Mouse (Mus musculus): ENCODE measurements around the gene Dnaja1.

Gene Dnaja1

DNA sequence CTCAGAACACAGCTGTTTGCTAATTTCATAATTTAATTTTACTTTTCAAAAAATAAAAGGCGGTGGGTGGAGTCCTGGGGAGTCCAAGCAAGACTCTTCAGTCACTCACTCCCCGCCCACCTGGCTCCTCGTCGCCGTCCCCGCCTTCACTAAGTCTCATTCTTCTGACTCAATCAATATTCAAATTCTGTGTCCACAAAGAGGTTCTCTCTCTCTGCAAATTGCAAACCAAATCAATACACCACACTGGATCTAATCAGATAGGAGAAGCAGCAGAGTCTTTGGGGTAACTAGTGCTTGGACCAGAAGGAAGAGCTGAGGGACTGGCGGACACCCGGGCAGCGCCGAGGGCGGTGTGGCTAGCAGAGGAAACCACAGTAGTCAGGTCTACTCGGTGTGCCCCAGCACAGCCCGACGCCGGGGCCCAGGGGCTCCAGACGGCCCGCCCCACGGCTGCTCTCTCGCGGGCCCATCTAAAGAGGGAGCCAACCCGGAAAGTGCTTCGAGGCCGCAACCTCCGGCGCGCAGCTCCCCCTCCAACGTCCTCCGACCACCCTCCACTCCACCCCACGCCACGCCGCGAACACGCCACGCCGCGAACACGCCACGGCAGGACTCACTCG, 35.3 kb downstream of the Dnaja1 start:
- DNase-seq = no peak

DNA sequence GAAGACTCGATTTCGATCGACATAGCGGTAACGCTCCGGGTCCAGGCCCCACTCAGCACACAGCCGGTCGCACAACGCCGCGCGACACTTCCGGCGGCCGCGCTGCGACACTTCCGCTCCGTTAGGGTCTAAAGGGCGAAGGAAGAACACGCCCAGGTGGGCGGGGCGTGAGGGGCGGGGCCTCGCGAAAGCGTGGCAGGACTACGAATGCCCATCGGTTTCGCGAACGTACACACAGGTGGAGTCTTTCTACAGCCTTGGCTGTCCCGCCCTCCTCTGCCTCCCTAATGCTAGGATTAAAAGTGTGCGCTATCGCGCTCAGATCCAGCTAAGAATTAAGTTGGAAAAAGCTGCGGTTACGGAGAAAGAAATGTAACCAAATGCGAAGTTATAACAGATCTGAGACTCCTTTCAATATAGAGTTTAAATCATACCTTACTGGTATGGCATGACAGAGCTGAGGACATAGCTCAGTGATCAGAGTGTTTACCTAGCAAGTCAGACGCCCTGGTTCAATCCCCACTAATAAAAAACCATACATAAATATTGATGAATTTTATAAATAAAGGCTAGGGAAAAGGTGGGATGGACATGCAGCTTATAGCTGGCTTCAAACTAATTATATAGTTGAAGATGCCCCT, 36.0 kb downstream of the Dnaja1 start, which contains the start of gene Smu1:
TSS of gene Smu1 (minus strand) at position 144 of the 641 bp plus-strand sequence.
- DNase-seq = peak; percentile 98

DNA sequence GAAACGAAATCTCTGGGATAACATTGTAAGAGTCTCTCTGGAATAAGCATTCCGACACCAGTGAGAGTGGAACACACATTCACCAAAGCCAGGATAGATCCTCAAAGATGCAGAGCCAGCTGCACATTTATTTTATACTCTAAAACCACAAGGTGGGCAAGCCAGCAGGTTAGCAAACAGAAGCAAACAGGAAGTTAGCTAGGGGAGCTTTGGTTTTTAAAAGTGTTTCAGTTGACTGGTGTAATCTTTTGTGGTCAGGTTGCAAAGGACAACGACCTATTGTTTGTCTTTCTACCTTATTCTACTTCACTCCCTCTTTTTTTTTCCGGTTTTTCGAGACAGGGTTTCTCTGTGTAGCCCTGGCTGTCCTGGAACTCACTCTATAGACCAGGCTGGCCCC, 37.9 kb downstream of the Dnaja1 start:
- DNase-seq = no peak

DNA sequence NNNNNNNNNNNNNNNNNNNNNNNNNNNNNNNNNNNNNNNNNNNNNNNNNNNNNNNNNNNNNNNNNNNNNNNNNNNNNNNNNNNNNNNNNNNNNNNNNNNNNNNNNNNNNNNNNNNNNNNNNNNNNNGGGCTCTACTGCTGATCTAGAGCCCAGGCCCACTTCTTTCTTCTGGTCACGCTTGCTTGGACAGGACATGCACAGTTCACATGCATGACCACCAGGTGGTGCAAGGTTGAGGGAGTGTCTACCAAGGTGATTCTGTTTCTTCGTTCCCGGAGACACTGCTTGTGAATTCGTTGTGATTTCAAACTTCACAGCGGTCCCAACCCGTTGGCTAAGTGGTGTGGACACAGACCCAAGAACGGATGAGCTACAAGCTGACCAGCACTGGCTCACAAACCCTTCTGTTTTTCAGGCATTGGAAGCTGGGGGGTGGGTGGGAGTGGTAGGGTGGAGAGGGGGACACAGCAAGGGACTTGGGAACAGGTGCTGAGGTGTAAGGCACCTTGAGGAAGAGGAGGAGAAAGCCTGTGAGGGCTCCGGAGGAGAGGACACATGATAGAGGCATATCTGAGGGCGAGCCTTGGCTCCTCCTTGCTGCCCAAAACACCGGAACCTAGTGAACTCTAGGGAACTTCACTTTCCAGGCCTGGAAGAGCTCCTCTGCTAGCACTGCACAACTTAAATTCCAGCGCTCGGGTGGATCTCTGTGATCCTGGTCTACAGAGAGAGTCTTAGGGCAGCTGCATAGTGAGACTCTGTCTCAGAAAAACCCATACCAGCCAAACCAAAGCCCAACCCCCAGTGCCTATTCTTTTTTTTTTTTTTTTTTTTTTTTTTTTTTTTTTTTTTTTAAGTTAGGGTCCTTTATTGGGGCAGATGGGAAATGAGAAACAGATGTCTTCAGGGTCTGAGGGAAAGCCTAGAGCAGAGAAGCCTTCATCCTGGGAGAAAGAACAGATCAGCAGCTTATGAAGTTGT, 52.6 kb downstream of the Dnaja1 start:
- DNase-seq = peak; percentile 85

DNA sequence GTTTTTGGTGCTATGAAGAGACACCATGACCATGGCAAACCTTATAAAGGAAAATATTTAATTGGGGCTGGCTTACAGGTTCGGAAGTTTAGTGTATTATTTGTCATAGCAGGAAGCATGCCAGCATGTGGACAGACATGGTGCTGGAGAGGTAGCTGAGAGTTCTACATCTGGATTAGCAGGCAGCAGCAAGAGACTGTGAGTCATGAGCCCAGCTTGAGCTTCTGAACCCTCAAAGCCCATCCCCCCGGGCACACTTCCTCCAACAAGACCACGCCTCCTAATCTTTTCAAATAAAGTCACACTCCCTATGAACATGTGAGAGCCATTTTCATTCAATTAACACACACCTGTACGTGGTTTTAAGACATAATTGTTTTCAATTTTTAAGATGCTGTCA, 54.5 kb downstream of the Dnaja1 start:
- no peak for DNase-seq

DNA sequence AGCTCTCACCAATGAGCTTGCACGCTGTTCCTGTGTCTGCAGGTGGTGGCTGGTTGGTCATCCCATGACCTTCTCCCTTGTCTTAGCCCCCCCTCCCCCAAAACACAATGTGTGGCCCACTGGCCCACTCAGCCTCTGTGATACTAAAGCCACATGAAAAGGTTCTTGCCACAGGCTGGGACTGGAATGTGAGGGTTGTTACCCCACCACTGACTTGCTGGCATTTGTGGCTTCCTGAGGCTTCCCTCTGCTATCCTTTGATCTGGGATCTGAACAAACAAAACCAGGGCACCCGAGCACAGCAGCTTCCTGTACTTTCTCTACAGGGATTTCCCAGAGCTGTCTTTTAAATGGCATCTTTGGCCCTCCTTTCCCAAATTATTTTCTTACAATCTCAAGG, 55.2 kb downstream of the Dnaja1 start:
- DNase-seq = no peak

DNA sequence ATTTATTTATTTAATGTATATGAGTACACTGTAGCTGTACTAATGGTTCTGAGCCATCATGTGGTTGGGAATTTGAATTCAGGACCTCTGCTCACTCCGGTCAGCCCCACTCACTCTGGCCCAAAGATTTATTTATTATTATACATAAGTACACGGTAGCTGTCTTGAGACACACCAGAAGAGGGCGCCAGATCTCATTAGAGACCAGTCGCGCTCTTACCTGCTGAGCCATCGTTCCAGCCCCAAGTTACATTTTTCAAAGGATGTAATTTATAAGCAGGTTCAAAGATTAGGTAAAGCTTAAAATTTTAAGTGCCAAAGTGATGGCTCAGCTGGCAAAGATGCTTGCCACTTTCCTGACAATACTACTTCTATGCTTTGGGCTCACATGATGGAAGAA, 56.7 kb downstream of the Dnaja1 start:
- DNase-seq = no peak

DNA sequence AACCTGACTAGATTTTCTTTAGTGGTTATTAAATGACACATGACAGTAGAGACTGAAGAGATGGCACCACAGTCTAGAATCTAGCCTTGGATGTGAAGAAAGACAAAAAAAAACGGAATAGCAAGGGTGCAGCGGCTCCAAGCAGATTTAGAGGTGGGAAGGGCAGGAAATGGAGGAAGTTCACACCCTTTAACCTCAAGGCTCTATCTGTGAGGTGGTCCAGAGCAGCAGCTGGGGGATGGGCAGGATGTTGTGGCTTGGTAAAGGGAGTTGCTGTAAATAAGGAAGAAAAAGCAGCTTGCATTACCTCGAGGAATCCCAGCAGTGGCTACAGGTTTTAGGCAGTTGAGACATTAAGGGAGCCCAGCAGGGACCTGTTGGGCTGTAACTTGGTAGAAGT, 59.2 kb downstream of the Dnaja1 start:
- DNase-seq = no peak

DNA sequence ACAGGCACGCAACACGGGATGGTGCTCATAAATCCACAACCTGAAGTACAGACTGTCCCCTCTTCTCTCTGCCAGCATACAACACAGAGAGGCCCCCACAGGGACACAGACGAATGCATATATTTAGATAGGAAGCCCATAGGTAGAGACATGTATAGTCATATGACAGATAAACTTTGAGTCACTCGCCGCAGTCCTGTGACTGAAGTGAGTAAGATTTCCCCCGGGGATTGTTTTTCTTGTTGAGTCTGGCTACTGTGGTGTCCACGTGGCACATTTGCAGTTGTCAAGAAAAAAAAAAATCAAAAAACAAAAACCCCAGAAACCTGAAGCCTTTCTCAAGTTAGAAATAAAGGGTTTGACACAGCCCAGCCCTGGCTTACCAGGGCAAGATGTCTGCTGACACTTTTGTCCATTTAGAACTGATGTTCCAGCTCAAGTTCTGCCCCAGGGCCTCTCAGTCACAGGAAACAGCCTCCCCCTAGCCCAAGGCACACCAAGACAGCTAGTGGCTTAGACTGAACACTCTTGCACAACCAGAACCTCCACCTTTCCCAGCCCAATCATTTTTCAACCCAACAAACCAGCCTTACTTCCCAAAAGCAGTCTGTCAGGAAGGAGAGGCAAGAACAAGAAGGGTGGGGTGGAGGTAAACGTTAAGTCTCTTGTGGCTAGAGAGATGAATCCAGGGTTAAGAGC, 60.0 kb downstream of the Dnaja1 start:
- DNase-seq = no peak

DNA sequence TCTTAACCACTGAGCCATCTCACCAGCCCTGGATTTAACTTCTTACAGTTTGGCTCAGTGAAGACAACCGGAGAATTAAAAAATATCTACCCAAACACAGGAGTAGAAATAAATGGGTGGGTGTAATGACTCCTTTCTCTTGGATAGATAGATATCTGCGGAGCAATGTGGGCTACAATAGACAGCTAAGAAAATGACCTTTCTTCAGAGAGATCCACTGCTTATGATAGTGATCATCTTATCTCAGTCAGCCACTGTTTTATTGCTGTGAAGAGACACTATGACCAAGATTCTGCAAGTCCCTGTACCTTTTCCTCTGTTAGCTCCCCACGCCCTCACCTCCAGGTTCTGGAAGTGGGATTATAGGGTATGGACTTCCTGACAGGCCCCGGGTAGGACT, 61.1 kb downstream of the Dnaja1 start:
- DNase-seq = no peak

DNA sequence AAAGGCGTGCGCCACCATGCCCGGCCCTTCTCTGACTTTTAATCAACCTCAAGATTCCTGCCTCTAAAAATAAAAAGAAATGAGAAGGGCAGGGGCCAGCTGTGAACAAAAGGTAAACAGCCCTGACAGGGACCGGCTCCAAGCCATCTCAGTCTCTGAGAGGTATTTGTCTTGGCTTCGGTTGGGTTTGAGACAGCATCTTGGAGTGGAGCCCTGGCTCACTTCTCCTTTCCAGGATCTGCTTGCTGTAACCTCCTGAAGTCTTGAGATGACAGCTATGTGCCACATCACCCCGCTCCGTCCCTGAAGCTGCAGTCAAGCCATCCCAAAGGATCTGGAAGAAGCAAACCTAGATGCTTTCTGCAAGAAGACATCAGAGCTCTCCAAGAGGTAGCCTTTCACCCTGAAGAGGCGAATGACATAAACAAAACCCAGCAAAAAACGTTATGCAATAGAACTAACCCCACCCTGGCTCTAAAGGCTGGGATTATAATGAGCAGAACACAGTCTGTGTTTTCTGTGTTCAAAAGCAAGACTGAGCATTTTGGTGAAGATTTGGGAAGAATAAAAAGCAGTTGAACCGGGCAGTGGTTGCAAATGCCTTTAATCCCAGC, 62.7 kb downstream of the Dnaja1 start:
- DNase-seq = no peak

DNA sequence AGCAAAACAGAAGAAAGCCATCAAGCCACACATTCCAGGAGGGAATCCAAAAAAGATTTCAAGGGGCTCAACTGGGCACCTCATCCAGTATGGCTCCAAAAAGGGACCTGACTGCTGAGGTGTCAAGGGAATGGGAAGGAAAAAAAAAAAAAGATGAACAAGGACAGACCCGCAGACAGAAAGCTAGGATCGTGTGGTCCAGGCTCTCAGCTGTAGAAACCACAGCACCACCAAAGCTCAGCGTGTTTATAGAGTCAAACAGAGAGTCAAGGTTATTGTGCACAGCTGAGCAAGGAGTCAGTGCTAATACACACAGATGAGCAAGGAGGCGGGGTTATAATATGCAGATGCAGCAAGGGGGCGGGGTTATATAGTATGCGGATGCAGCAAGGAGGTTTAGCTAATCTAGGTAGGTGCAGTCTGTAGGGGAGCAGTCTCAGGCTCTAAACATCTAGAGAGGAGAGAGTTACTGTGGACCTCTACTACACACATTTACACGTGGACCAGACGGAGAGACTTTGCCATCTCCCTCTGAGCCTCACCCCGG, 63.7 kb downstream of the Dnaja1 start:
- DNase-seq = no peak

DNA sequence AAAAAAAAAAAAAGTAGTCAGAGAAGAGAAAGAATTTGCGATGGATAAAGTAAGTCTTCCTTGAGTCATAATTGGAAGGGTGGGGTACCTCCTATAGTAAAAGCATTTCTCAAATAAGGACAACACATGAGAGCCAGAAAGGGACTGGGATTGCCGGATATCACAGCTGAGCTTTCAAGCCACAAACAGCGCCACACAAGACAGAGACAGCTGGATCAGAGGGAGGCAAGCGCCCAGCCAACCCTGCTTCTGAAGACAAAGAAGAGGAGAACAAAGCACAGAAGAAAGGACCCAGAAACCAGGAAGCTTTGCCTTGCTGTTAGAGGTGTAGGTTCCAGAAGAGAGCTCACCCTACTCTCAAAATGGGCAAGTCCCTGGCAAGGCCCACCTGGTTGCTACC, 64.6 kb downstream of the Dnaja1 start:
- DNase-seq = no peak

Data from retina, postnatal 1 day (tissue).